21 mouse cellular contexts compared by ENCODE assay signal in the genomic region with DNA sequence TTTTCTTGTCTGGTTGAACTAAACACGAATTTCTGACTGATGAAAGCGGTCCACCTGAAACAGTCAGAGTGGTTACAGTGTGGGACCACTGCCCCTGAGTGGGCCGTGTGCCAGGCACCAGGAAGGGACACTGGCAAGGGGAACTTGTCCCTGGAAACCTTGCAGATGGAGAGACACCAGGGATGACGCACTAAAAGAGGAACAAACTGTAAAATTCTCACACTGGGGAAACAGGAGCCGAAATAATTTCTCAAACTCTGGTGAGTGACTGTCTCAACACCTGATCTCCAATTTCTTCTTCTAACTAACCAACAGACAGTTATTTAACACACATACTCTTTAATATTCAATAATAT. TPM values are rescaled to one million over a fixed set of nuclear protein-coding genes. Genes with fewer than 3 reads are reported as not detected.
DNase-seq lines count a peak whose midpoint lies in the region; ATAC-seq and TF ChIP-seq lines count a peak whose summit lies in the region.
"Had no signal": no experiment of that assay in that cellular context is flagged by ENCODE, and none has a peak within 500 bp of the region (broad histone marks: within the 10 kb centered on the region; RNA-seq: fewer than 3 reads in every experiment).

No protein-coding gene starts in this region.

- H3K27ac ChIP-seq in left cerebral cortex, adult 2 months: peak overlapping the region; percentile 15; the same call in 1 of the 2 replicates
- H3K27ac ChIP-seq in thymus, adult 2 months (ENCODE audit: control insufficient read depth, insufficient read depth, low read length): peak overlapping the region; percentile 18; the same call in 1 of the 2 replicates
- H3K27ac ChIP-seq: embryonic facial prominence, embryonic 10.5 days; embryonic facial prominence, embryonic 12.5 days; forebrain, embryonic 13.5 days; forebrain, embryonic 15.5 days had no signal

- H3K36me3 ChIP-seq in thymus, adult 2 months (ENCODE audit: control insufficient read depth, insufficient read depth, low read length): peaks cover 29% of the 10 kb centered on the region
- H3K36me3 ChIP-seq: embryonic facial prominence, embryonic 10.5 days; embryonic facial prominence, embryonic 12.5 days; forebrain, embryonic 15.5 days had no signal

- TF ChIP-seq POLR2A in thymus, adult 2 months (IDR thresholded peaks at IDR 0.05; ENCODE audit: control insufficient read depth, extremely low read depth, insufficient read depth, low read length, poor library complexity): no peak

- peaks cover 15% of the 10 kb centered on the region for H3K4me1 ChIP-seq in thymus, adult 2 months (replicated peaks; ENCODE audit: control insufficient read depth, insufficient read depth, low read length)
- H3K4me1 ChIP-seq: embryonic facial prominence, embryonic 10.5 days; embryonic facial prominence, embryonic 12.5 days; forebrain, embryonic 15.5 days had no signal

- H3K27me3 ChIP-seq in thymus, adult 2 months (ENCODE audit: control insufficient read depth, insufficient read depth, low read length): no peaks in the 10 kb centered on the region
- H3K27me3 ChIP-seq: embryonic facial prominence, embryonic 12.5 days; forebrain, embryonic 13.5 days; forebrain, embryonic 15.5 days had no signal

- peak; percentile 79 for ATAC-seq in granulocyte monocyte progenitor cell, adult 5-6 weeks (replicated peaks; ENCODE audit: poor library complexity, severe bottlenecking)
- ATAC-seq: forebrain, embryonic 13.5 days; forebrain, embryonic 15.5 days; forebrain, postnatal 0 days had no signal

- TF ChIP-seq CTCF in left cerebral cortex, adult 2 months (IDR thresholded peaks at IDR 0.05): no peak
- TF ChIP-seq CTCF in thymus, adult 2 months (IDR thresholded peaks at IDR 0.05; ENCODE audit: borderline replicate concordance, control insufficient read depth, extremely low read depth, insufficient read depth, low read length, poor library complexity): no peak

- no peak for DNase-seq in left cerebral cortex, adult 2 months (ENCODE audit: extremely low spot score in 1 of 2, low spot score in 2 of 2)
- no peak for DNase-seq in left cerebral cortex, postnatal 10 days (ENCODE audit: extremely low spot score in 1 of 2, low spot score in 2 of 2)
- DNase-seq in thymus, adult 2 months: no peak
- no peak for DNase-seq in thymus, postnatal 4 days
- DNase-seq in ovary, postnatal 14 days (ENCODE audit: low spot score): no peak
- no peak for DNase-seq in embryo, embryonic 10 days (ENCODE audit: low spot score)
- DNase-seq: adrenal gland, adult 2 months; adrenal gland, postnatal 10 days; adrenal gland, postnatal 36 days; cerebellum, adult 11-12 months; cerebellum, adult 2 months; cerebellum, adult 9-10 months; cerebellum, postnatal 25 days; forebrain, postnatal 0 days had no signal

- intact Hi-C loops in left cerebral cortex, adult 2 months (cut with DNase I): no loop called here
- intact Hi-C loops in left cerebral cortex, postnatal 10 days (cut with DNase I): no loop called here

- H3K4me3 ChIP-seq in left cerebral cortex, adult 2 months: no peak overlapping the region
- H3K4me3 ChIP-seq in thymus, adult 2 months (ENCODE audit: control insufficient read depth, insufficient read depth, low read length): no peak overlapping the region
- H3K4me3 ChIP-seq: embryonic facial prominence, embryonic 10.5 days; embryonic facial prominence, embryonic 12.5 days; forebrain, embryonic 13.5 days; forebrain, embryonic 15.5 days had no signal

- WGBS in thymus, adult 2 months: 52% methylated on average over 5 of the region's 5 CpGs

RNA-seq across cellular contexts. Expression of a gene that starts 17.9 kb away (rescaled TPM):
- total RNA-seq in left cerebral cortex, adult 2 months (2021): 1 to 10 TPM; 2.7 to 2.9 TPM
- total RNA-seq in left cerebral cortex, postnatal 10 days (2021): 1 to 10 TPM; 2.9 to 3.4 TPM
- 24.0 and 33.0 TPM in 2 replicates for polyA plus RNA-seq in thymus, adult 2 months (2012; rRNA removed)
- total RNA-seq in granulocyte monocyte progenitor cell, adult 5-6 weeks (2014; fragmentation: Nextera tagmentation): not detected in 2 replicates
- total RNA-seq in granulocyte monocyte progenitor cell, adult 5-6 weeks (2017): not detected in 2 replicates
- polyA plus RNA-seq: adrenal gland, adult 2 months had no signal

RNA-seq across cellular contexts. Expression of a gene that starts 25.0 kb away (rescaled TPM):
- total RNA-seq in left cerebral cortex, adult 2 months (2021): under 1 TPM; 0.51 to 0.70 TPM
- total RNA-seq in left cerebral cortex, postnatal 10 days (2021): under 1 TPM; 0.41 to 0.65 TPM
- 3.3 and 3.7 TPM in 2 replicates for polyA plus RNA-seq in thymus, adult 2 months (2012; rRNA removed)
- not detected in 2 replicates for total RNA-seq in granulocyte monocyte progenitor cell, adult 5-6 weeks (2014; fragmentation: Nextera tagmentation)
- not detected in 2 replicates for total RNA-seq in granulocyte monocyte progenitor cell, adult 5-6 weeks (2017)
- total RNA-seq: adrenal gland, adult 2 months; adrenal gland, postnatal 10 days; adrenal gland, postnatal 36 days; ES-E14; MEL had no signal
- polyA plus RNA-seq: embryonic facial prominence, embryonic 10.5 days; embryonic facial prominence, embryonic 12.5 days; forebrain, embryonic 13.5 days had no signal
